Mouse (Mus musculus): ENCODE measurements at regions not wholly inside any gene's neighbourhood (a gene's known extent, or its start where the extent isn't known, plus 50 kb on each side); places are given as distances from the start of the nearest gene placed in this dataset.

DNA sequence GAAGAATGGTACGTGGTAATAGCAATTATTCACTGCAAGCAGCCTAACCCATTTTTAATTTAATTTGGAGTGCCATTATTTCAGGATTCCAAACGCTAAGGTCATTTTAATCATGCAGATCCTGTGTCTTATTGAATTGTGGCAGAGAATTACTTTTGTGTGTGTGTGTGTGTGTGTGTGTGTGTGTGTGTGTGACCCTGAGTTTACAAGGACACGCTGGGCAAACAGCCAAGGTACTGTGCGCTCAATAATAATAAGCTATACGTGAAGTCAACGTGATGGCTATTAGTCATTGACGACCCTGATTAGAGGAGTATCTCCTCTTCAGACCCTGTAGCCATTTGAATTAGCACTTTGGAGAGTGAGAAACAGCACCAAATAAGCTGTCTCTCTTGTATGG, 144.1 kb downstream of the Klf7 start:
- DNase-seq (ENCODE audit: low spot score), result no peak

DNA sequence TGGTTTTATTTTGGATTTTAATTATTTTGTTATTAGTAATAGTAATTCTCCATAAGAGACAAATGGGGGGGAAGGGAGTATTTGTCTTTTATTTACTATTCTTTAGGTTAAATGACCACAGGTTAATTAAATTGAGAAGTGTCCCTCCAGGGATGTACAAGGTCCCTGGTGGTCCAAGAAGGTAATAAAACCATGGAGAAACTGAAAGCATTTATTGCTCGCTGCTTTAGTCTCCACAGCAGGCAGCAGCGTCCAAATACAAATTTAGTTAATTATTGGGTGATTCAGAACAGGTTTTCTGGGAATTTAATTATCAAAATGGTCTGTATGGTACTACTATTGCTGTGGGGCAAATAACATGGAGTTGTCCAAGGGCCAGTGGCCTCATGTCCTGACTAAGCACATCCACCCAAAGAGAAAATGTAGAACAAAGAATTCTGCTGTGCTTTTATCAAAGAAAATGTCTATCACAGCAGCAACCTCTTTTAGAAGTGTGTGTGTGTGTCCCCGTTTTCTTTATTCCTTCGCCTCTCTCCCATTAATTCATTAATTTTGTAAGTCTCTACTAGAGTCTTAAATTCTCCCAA, 144.7 kb downstream of the Klf7 start:
- no peak for DNase-seq (ENCODE audit: low spot score)

GRCm38 (mm10) chr1:63976862-63977261, 145.2 kb downstream of the Klf7 start:
- no peak for DNase-seq (ENCODE audit: low spot score)

DNA sequence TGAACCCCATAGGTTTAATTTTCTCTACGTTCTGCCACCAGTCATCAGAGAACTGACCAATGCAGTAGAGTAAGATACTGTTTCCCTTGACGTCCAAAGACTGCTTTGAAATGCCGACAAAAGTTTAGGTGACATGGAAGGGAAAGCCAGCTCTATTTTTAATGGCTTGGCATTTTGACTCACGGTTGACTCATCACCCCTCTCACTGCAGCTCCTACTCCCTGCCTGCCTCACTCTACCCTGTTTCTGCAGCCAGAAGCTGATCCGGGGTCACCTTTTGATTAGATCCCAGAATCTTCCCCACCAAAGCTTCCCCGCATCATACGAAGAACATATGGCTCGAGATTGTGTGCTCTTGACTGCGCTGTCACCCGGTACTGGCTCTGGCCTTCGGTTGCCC, 154.2 kb downstream of the Klf7 start:
- no peak for DNase-seq (ENCODE audit: low spot score)

- no peak for DNase-seq (ENCODE audit: low spot score)
Observed at GRCm38 (mm10) chr1:63965446-63965845, 156.6 kb downstream of the Klf7 start.

DNA sequence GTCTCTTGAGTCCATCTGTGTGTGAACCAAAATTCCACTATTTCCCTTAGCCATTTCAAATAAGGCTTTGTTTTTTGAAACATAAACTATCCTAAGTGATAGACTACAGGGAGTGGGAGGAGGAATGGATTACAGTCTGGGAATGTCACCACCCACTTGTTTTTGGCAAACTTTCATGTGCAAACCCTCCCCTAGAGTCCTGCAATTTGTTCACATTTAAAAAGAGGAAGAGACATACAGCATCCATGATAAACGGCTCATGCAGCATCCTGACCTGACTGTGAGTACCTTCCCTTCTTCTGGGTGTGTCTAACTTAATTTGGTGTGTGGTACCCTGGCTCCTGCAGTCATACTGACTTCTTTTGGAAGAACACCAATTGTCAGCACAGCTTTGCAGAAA, 157.6 kb downstream of the Klf7 start:
- DNase-seq (ENCODE audit: low spot score), result no peak

- DNase-seq (ENCODE audit: low spot score), result no peak
Observed at GRCm38 (mm10) chr1:63955701-63956355, 166.3 kb downstream of the Klf7 start.

GRCm38 (mm10) chr1:63954876-63955513, 167.1 kb downstream of the Klf7 start:
- DNase-seq (ENCODE audit: low spot score), result no peak

- no peak for DNase-seq (ENCODE audit: low spot score)
Observed at GRCm38 (mm10) chr1:63954172-63954571, 167.9 kb downstream of the Klf7 start.

- DNase-seq (ENCODE audit: low spot score), result peak; percentile 56
Observed at GRCm38 (mm10) chr1:63953229-63953883, 168.7 kb downstream of the Klf7 start.

DNA sequence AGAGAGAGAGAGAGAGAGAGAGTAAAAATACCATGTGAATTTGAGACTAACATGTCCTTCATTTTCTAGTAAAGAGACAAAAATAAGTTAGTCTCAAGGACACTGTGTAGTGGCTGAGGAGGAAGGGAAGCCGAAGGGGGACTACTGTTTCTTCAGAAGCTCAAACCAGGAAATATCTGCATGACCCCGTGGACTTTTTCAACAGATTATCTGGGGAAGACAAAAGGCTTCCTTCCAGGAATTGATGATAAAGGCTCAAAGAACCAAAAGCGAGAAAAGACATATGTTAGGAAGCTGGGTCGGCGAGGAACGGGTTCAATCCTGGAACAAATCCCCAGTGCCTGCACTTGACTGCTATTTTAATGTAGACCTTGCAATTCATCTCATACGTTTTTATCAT, 170.4 kb downstream of the Klf7 start:
- DNase-seq (ENCODE audit: low spot score), result no peak

GRCm38 (mm10) chr1:63947278-63947677, 174.8 kb downstream of the Klf7 start:
- DNase-seq (ENCODE audit: low spot score), result no peak

GRCm38 (mm10) chr1:63946834-63947233, 175.2 kb downstream of the Klf7 start:
- no peak for DNase-seq (ENCODE audit: low spot score)

- no peak for DNase-seq (ENCODE audit: low spot score)
Observed at GRCm38 (mm10) chr1:63944786-63945185, 175.7 kb upstream of the 4933402D24Rik start.

- DNase-seq (ENCODE audit: low spot score), result no peak
Observed at GRCm38 (mm10) chr1:63938416-63938815, 169.3 kb upstream of the 4933402D24Rik start.

DNA sequence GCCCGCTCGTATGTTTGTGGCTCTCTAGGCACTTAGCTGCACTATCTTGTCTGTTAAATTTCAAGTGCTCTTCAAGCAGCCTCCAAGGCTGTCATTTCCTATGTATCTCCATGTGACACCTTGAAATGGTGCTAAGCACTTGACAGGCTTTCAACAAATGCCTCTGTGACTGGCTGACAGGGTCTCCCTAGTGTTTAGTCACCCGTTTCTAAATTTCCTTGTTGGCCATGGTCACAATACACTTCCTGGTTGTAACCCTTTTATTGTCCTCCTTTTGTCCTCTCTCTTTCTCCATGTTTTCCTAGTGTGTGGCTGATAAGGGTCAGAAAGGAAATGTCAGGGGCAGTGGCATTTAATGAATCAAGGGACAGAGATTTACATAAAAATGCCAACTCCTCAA, 168.4 kb upstream of the 4933402D24Rik start:
- no peak for DNase-seq (ENCODE audit: low spot score)

DNA sequence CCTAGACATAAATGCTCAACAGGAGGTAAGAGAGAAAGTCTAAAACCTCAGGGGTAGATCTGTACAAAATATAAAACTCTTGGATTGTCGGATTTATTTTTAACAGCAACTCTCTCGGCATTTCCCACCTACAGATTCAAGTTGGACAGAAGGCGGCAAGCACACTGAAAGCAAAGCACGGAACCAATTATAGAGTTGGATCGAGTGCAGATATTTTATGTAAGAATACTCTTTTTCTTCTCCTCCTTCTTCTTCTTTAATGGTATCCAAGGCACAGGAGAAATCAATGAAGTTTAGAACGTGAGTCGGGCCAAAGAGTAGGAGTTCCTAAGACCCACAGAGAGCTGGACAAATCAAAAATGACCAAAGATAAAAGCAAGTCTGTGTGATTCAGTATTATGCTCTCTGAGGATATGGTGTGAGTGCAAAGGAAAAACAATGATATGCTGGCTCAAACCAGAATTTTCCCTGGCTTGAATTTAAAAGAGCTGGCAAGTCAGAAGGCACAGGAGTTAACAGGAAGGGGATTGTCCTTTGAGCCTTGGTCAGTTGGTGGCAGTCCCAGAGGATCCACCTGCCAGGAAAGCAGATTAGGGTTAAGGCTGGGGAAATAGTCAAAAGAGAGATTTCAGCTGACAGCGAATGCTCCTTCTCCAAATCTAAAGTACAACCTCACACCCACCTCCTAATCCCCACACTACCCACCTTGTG, 165.7 kb upstream of the 4933402D24Rik start:
- DNase-seq (ENCODE audit: low spot score), result no peak

DNA sequence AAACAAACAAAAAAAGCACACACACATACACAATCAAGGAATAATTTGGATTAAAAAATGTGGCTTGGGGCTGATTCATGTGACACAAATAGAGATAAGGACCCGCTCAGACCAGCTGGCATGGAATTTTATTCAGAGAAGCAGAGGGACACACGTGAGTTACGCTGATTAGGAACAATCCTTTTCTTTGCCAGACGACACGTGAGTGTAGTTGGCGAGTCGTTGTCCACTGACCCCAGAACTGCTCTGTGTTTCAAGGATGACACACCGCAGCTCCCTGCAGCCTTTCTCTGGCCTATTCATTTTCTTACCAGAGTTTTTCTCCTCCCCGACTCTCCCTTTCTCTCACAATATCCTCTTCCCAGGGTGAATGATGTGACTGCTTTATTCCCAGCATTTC, 163.4 kb upstream of the 4933402D24Rik start:
- DNase-seq (ENCODE audit: low spot score), result no peak

GRCm38 (mm10) chr1:63929362-63930125, 160.5 kb upstream of the 4933402D24Rik start:
- no peak for DNase-seq (ENCODE audit: low spot score)

GRCm38 (mm10) chr1:63928850-63929249, 159.8 kb upstream of the 4933402D24Rik start:
- no peak for DNase-seq (ENCODE audit: low spot score)

GRCm38 (mm10) chr1:63928361-63928760, 159.3 kb upstream of the 4933402D24Rik start:
- DNase-seq (ENCODE audit: low spot score), result no peak

Measured in testis, postnatal 10 days (tissue).